Mouse (Mus musculus) heart, embryonic 11.5 days (tissue): ENCODE data around the gene Oas1c. TPM values are rescaled to one million over a fixed set of nuclear protein-coding genes. Genes with fewer than 3 reads are reported as not detected.

Experiments used
- microRNA-seq: library from miRNA; unstranded; fragments of <30 nt; microRNA quantifications from one replicate; pipeline ENCODE4, GENCODE M21; 2016; ENCODE audit warnings: borderline number of aligned reads
- polyA plus RNA-seq: library from polyadenylated mRNA; unstranded; fragments of >200 nt; fragmentation: Nextera tagmentation; extraction: Ambion mirVana; gene quantifications from 2 replicates; pipeline ENCODE4 v1.2.1, GENCODE M21; 2014

Oas1c gene
- polyA plus RNA-seq, 1 experiment from 2014 or later = 0.54 TPM

Small RNAs within 50 kb of the gene (microRNA-seq; reads per million reads assigned to microRNA genes)
- gene Gm22907 = not detected

Other genes starting within 250 kb of the Oas1c start
- gene Tpcn1, start 223.8 kb downstream of the Oas1c start, polyA plus RNA-seq = 18.1 and 19.1 TPM in 2 replicates
- gene Iqcd, start 223.5 kb downstream of the Oas1c start, polyA plus RNA-seq = 0.18 and 0.54 TPM in 2 replicates
- 5.6 and 7.9 TPM in 2 replicates for gene Rita1, start 199.9 kb downstream of the Oas1c start, polyA plus RNA-seq
- 22.2 and 23.5 TPM in 2 replicates for gene Ddx54, start 199.8 kb downstream of the Oas1c start, polyA plus RNA-seq
- gene Cfap73, start 178.3 kb downstream of the Oas1c start, polyA plus RNA-seq = not detected in 2 replicates
- gene Rasal1, start 163.7 kb downstream of the Oas1c start, polyA plus RNA-seq = 0.27 and 0.30 TPM in 2 replicates
- 0.45 and 0.53 TPM in 2 replicates for gene Dtx1, start 100.6 kb downstream of the Oas1c start, polyA plus RNA-seq
- 0.07 and 0.13 TPM in 2 replicates for gene Oas2, start 62.7 kb downstream of the Oas1c start, polyA plus RNA-seq
- gene Oas3, start 34.9 kb downstream of the Oas1c start, polyA plus RNA-seq = 0.09 and 0.11 TPM in 2 replicates
- not detected in 2 replicates for gene Oas1e, start 17.0 kb downstream of the Oas1c start, polyA plus RNA-seq
- gene Oas1f, start 34.9 kb upstream of the Oas1c start, polyA plus RNA-seq = not detected in 2 replicates
- not detected in 2 replicates for gene Oas1h, start 48.9 kb upstream of the Oas1c start, polyA plus RNA-seq
- not detected in 2 replicates for gene Oas1g, start 75.1 kb upstream of the Oas1c start, polyA plus RNA-seq
- gene Oas1a, start 95.0 kb upstream of the Oas1c start, polyA plus RNA-seq = 0.24 TPM in 1 of 2 replicates, not detected in the other
- not detected in 2 replicates for gene Oas1d, start 102.0 kb upstream of the Oas1c start, polyA plus RNA-seq
- not detected in 2 replicates for gene Rph3a, start 197.6 kb upstream of the Oas1c start, polyA plus RNA-seq